Mouse (Mus musculus): Measurements from ENCODE around the gene Prkd2. TPM values are rescaled to one million over a fixed set of nuclear protein-coding genes. Genes with fewer than 3 reads are reported as not detected.

Prkd2 gene
- polyA plus RNA-seq, 1 experiment: 4.7 TPM

GRCm38 (mm10) chr7:16880615-16881014, 37.9 kb downstream of the Prkd2 start:
- H3K36me3 ChIP-seq (ENCODE audit: control insufficient read depth, insufficient read depth): no peaks in the 10 kb centered on the region
- H3K27me3 ChIP-seq (ENCODE audit: control insufficient read depth, insufficient read depth, insufficient read length): no peaks in the 10 kb centered on the region
- no peak overlapping the region for H3K4me3 ChIP-seq
- no peak overlapping the region for H3ac ChIP-seq (ENCODE audit: control insufficient read depth, insufficient read length)
- TF ChIP-seq TCF12 (IDR thresholded peaks at IDR 0.05; ENCODE audit: insufficient read depth, poor library complexity, severe bottlenecking) (no peak), POLR2A (IDR thresholded peaks at IDR 0.05; ENCODE audit: insufficient read length, low read depth) (no peak), TCF3 (IDR thresholded peaks at IDR 0.05; ENCODE audit: insufficient read length, low read depth) (no peak), MYOG (IDR thresholded peaks at IDR 0.05; ENCODE audit: control insufficient read depth in 1 of 3, insufficient read depth in 1 of 3, insufficient read length in 2 of 3, low read depth in 2 of 3) (no peak), SRF (IDR thresholded peaks at IDR 0.05; ENCODE audit: control insufficient read depth, insufficient read length, low read depth) (no peak), CEBPB (IDR thresholded peaks at IDR 0.05; ENCODE audit: insufficient read depth, poor library complexity, severe bottlenecking) (no peak), MYOD1 (IDR thresholded peaks at IDR 0.05; ENCODE audit: control insufficient read depth in 1 of 3, insufficient read length in 2 of 3, low read depth in 2 of 3) (no peak), REST (IDR thresholded peaks at IDR 0.05; ENCODE audit: insufficient read depth, insufficient read length) (no peak), MAX (IDR thresholded peaks at IDR 0.05; ENCODE audit: low read depth) (no peak), POLR2AphosphoS2 (IDR thresholded peaks at IDR 0.05; ENCODE audit: insufficient read length, low read depth) (no peak), USF1 (IDR thresholded peaks at IDR 0.05; ENCODE audit: low read depth) (no peak), E2F4 (IDR thresholded peaks at IDR 0.05; ENCODE audit: insufficient read depth) (no peak)
- peak overlapping the region; percentile 28 for H3K4me2 ChIP-seq (ENCODE audit: low read depth)
- H3K79me2 ChIP-seq (ENCODE audit: control insufficient read depth, insufficient read depth): peaks cover 2% of the 10 kb centered on the region

GRCm38 (mm10) chr7:16883162-16883561, 40.5 kb downstream of the Prkd2 start:
- H3K4me2 ChIP-seq (ENCODE audit: low read depth): no peak overlapping the region
- H3K79me2 ChIP-seq (ENCODE audit: control insufficient read depth, insufficient read depth): no peaks in the 10 kb centered on the region
- TF ChIP-seq REST (IDR thresholded peaks at IDR 0.05; ENCODE audit: insufficient read depth, insufficient read length) (no peak), MYOG (IDR thresholded peaks at IDR 0.05; ENCODE audit: control insufficient read depth in 1 of 3, insufficient read depth in 1 of 3, insufficient read length in 2 of 3, low read depth in 2 of 3) (no peak), MYOD1 (IDR thresholded peaks at IDR 0.05; ENCODE audit: control insufficient read depth in 1 of 3, insufficient read length in 2 of 3, low read depth in 2 of 3) (no peak), MAX (IDR thresholded peaks at IDR 0.05; ENCODE audit: low read depth) (no peak), POLR2AphosphoS2 (IDR thresholded peaks at IDR 0.05; ENCODE audit: insufficient read length, low read depth) (no peak), USF1 (IDR thresholded peaks at IDR 0.05; ENCODE audit: low read depth) (no peak), CEBPB (IDR thresholded peaks at IDR 0.05; ENCODE audit: insufficient read depth, poor library complexity, severe bottlenecking) (no peak), TCF12 (IDR thresholded peaks at IDR 0.05; ENCODE audit: insufficient read depth, poor library complexity, severe bottlenecking) (no peak), POLR2A (IDR thresholded peaks at IDR 0.05; ENCODE audit: insufficient read length, low read depth) (no peak), SRF (IDR thresholded peaks at IDR 0.05; ENCODE audit: control insufficient read depth, insufficient read length, low read depth) (no peak), TCF3 (IDR thresholded peaks at IDR 0.05; ENCODE audit: insufficient read length, low read depth) (no peak), E2F4 (IDR thresholded peaks at IDR 0.05; ENCODE audit: insufficient read depth) (no peak)
- no peaks in the 10 kb centered on the region for H3K36me3 ChIP-seq (ENCODE audit: control insufficient read depth, insufficient read depth)
- no peaks in the 10 kb centered on the region for H3K27me3 ChIP-seq (ENCODE audit: control insufficient read depth, insufficient read depth, insufficient read length)
- H3K4me3 ChIP-seq: no peak overlapping the region
- H3ac ChIP-seq (ENCODE audit: control insufficient read depth, insufficient read length): no peak overlapping the region

GRCm38 (mm10) chr7:16884334-16884733, 41.6 kb downstream of the Prkd2 start:
- Histone ChIP-seq H3ac (ENCODE audit: control insufficient read depth, insufficient read length) (no peak overlapping the region), H3K79me2 (ENCODE audit: control insufficient read depth, insufficient read depth) (no peaks in the 10 kb centered on the region), H3K36me3 (ENCODE audit: control insufficient read depth, insufficient read depth) (no peaks in the 10 kb centered on the region), H3K27me3 (ENCODE audit: control insufficient read depth, insufficient read depth, insufficient read length) (no peaks in the 10 kb centered on the region), H3K4me3 (no peak overlapping the region), H3K4me2 (ENCODE audit: low read depth) (no peak overlapping the region)
- no peak for TF ChIP-seq REST (IDR thresholded peaks at IDR 0.05; ENCODE audit: insufficient read depth, insufficient read length)
- no peak for TF ChIP-seq POLR2A (IDR thresholded peaks at IDR 0.05; ENCODE audit: insufficient read length, low read depth)
- TF ChIP-seq MYOG (IDR thresholded peaks at IDR 0.05; ENCODE audit: control insufficient read depth in 1 of 3, insufficient read depth in 1 of 3, insufficient read length in 2 of 3, low read depth in 2 of 3): no peak
- TF ChIP-seq CEBPB (IDR thresholded peaks at IDR 0.05; ENCODE audit: insufficient read depth, poor library complexity, severe bottlenecking): no peak
- no peak for TF ChIP-seq TCF12 (IDR thresholded peaks at IDR 0.05; ENCODE audit: insufficient read depth, poor library complexity, severe bottlenecking)
- no peak for TF ChIP-seq E2F4 (IDR thresholded peaks at IDR 0.05; ENCODE audit: insufficient read depth)
- no peak for TF ChIP-seq POLR2AphosphoS2 (IDR thresholded peaks at IDR 0.05; ENCODE audit: insufficient read length, low read depth)
- TF ChIP-seq MAX (IDR thresholded peaks at IDR 0.05; ENCODE audit: low read depth): no peak
- TF ChIP-seq TCF3 (IDR thresholded peaks at IDR 0.05; ENCODE audit: insufficient read length, low read depth): no peak
- TF ChIP-seq SRF (IDR thresholded peaks at IDR 0.05; ENCODE audit: control insufficient read depth, insufficient read length, low read depth): no peak

GRCm38 (mm10) chr7:16885271-16885776, 42.6 kb downstream of the Prkd2 start:
- Histone ChIP-seq H3K4me2 (ENCODE audit: low read depth) (no peak overlapping the region), H3K79me2 (ENCODE audit: control insufficient read depth, insufficient read depth) (no peaks in the 10 kb centered on the region), H3K36me3 (ENCODE audit: control insufficient read depth, insufficient read depth) (no peaks in the 10 kb centered on the region), H3ac (ENCODE audit: control insufficient read depth, insufficient read length) (no peak overlapping the region), H3K4me3 (no peak overlapping the region), H3K27me3 (ENCODE audit: control insufficient read depth, insufficient read depth, insufficient read length) (no peaks in the 10 kb centered on the region)
- TF ChIP-seq POLR2AphosphoS2 (IDR thresholded peaks at IDR 0.05; ENCODE audit: insufficient read length, low read depth) (no peak), MAX (IDR thresholded peaks at IDR 0.05; ENCODE audit: low read depth) (no peak), MYOD1 (IDR thresholded peaks at IDR 0.05; ENCODE audit: control insufficient read depth in 1 of 3, insufficient read length in 2 of 3, low read depth in 2 of 3) (no peak), USF1 (IDR thresholded peaks at IDR 0.05; ENCODE audit: low read depth) (no peak), SRF (IDR thresholded peaks at IDR 0.05; ENCODE audit: control insufficient read depth, insufficient read length, low read depth) (no peak)

GRCm38 (mm10) chr7:16885905-16886304, 43.2 kb downstream of the Prkd2 start:
- Histone ChIP-seq H3K4me3 (no peak overlapping the region), H3K36me3 (ENCODE audit: control insufficient read depth, insufficient read depth) (no peaks in the 10 kb centered on the region), H3K79me2 (ENCODE audit: control insufficient read depth, insufficient read depth) (no peaks in the 10 kb centered on the region), H3ac (ENCODE audit: control insufficient read depth, insufficient read length) (no peak overlapping the region), H3K4me2 (ENCODE audit: low read depth) (no peak overlapping the region), H3K27me3 (ENCODE audit: control insufficient read depth, insufficient read depth, insufficient read length) (no peaks in the 10 kb centered on the region)
- TF ChIP-seq TCF3 (IDR thresholded peaks at IDR 0.05; ENCODE audit: insufficient read length, low read depth): no peak
- TF ChIP-seq MYOD1 (IDR thresholded peaks at IDR 0.05; ENCODE audit: control insufficient read depth in 1 of 3, insufficient read length in 2 of 3, low read depth in 2 of 3): no peak
- no peak for TF ChIP-seq POLR2A (IDR thresholded peaks at IDR 0.05; ENCODE audit: insufficient read length, low read depth)
- no peak for TF ChIP-seq TCF12 (IDR thresholded peaks at IDR 0.05; ENCODE audit: insufficient read depth, poor library complexity, severe bottlenecking)
- TF ChIP-seq MYOG (IDR thresholded peaks at IDR 0.05; ENCODE audit: control insufficient read depth in 1 of 3, insufficient read depth in 1 of 3, insufficient read length in 2 of 3, low read depth in 2 of 3): no peak
- TF ChIP-seq E2F4 (IDR thresholded peaks at IDR 0.05; ENCODE audit: insufficient read depth): no peak
- TF ChIP-seq CEBPB (IDR thresholded peaks at IDR 0.05; ENCODE audit: insufficient read depth, poor library complexity, severe bottlenecking): no peak
- no peak for TF ChIP-seq SRF (IDR thresholded peaks at IDR 0.05; ENCODE audit: control insufficient read depth, insufficient read length, low read depth)
- TF ChIP-seq REST (IDR thresholded peaks at IDR 0.05; ENCODE audit: insufficient read depth, insufficient read length): no peak
- no peak for TF ChIP-seq USF1 (IDR thresholded peaks at IDR 0.05; ENCODE audit: low read depth)
